Mouse (Mus musculus): Measurements from ENCODE around the gene Sag. TPM values are rescaled to one million over a fixed set of nuclear protein-coding genes. Genes with fewer than 3 reads are reported as not detected.
A peak's percentile ranks its signal among the peaks of the same experiment; 100 is the strongest.

The Sag gene
- total RNA-seq (2021) = under 1 TPM; 0.16 to 0.43 TPM
- polyA plus RNA-seq (2012; rRNA removed) = 0.47 and 0.57 TPM in 2 replicates
- long read RNA-seq = 0 reads

DNA sequence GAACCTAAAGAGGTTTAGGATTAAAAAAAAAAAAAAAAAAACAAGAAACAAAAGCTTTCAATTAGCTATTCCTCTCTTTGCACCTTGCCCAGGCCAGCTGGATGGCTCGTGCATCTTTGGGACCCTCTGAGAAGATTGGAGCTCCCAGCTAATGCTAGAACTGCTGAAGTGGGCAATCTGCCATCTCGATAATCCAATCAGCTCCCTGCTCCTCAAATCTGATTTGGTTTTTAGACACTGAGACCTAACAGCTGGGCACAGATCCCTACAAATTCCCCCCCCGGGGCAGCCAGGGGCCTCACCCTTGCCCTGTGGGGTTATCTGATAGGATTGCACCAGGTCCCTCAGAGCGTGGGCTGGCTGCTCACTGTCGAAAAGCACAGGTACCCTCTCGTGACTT lies at the start of gene Sag:
Sag (plus strand) TSS at position 105 of the 400 bp plus-strand sequence.
- Histone ChIP-seq H3K79me2 (replicated peaks; ENCODE audit: control insufficient read depth, insufficient read depth, low read length) (no peaks in the 10 kb centered on the region), H3K4me1 (ENCODE audit: control insufficient read depth, insufficient read depth, low read length) (no peaks in the 10 kb centered on the region), H3K27me3 (ENCODE audit: control insufficient read depth, insufficient read depth, low read length) (no peaks in the 10 kb centered on the region), H3K36me3 (ENCODE audit: control insufficient read depth, insufficient read depth, low read length) (no peaks in the 10 kb centered on the region), H3K4me3 (no peak within 1 kb of the TSS), H3K9ac (ENCODE audit: low read depth, low read length) (no peak within 1 kb of the TSS), H3K27ac (no peak within 1 kb of the TSS)
- TF ChIP-seq CTCF (IDR thresholded peaks at IDR 0.05) = no peak
- TF ChIP-seq POLR2A (IDR thresholded peaks at IDR 0.05; ENCODE audit: insufficient read depth, low read depth, low read length) = no peak
- TF ChIP-seq EP300 (IDR thresholded peaks at IDR 0.05; ENCODE audit: insufficient read depth, low read depth, low read length) = no peak
- intact Hi-C loops (cut with DNase I) = no loop called here
- no peak for DNase-seq
- WGBS = 70% methylated on average over 6 of the region's 6 CpGs

DNA sequence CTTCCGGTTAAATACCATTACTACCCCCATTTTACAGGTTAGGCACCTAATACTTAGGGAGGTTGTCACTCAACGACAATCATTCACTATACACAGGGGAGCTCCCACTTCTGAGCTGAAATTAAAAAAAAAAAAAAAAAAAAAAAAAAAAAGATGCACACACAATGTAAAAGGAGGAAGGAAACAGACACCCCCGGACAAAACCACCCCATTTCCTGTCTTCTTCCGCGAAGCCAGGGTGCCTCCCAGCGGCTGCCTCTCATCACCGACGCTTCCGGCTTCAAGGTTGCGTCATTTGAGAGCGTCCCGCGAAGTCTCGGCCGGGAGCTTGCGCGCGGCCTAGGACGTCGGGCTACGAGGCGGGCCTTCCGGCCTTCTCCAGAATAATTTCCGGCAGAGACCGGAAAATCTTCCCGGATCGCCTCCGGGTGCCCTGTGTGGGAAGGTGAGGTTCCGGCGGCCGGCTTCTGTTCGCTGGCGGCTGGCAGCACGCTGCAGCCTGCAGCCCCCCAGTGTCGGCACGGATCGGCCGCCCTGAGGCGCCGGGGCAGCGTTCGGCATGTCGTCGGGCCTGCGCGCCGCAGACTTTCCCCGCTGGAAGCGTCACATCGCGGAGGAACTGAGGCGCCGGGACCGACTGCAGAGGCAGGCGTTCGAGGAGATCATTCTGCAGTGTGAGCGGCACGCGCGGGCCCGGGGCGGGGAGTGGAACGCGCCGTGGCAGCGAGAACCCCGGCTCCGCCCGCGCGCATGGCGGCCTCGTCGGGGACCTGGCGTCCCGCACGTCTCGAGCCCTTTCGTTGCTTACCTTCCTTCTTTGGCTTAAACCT lies 47.6 kb upstream of the Sag start, which contains the start of gene Atg16l1:
Atg16l1 (plus strand) TSS at position 230 of the 830 bp plus-strand sequence.
- WGBS = under 1% methylated on average over 79 of the region's 79 CpGs
- intact Hi-C loops (cut with DNase I) = loop anchor here (2.0 to 5.0 kb wide), 2 partner anchors 59 to 309 kb away; no protein-coding TSS in a partner anchor
- Histone ChIP-seq H3K9ac (ENCODE audit: low read depth, low read length) (peak within 1 kb of the TSS; percentile 98), H3K36me3 (ENCODE audit: control insufficient read depth, insufficient read depth, low read length) (peaks cover 10% of the 10 kb centered on the region), H3K4me1 (ENCODE audit: control insufficient read depth, insufficient read depth, low read length) (peaks cover 8% of the 10 kb centered on the region), H3K4me3 (peak within 1 kb of the TSS; percentile 99), H3K27me3 (ENCODE audit: control insufficient read depth, insufficient read depth, low read length) (no peaks in the 10 kb centered on the region), H3K79me2 (replicated peaks; ENCODE audit: control insufficient read depth, insufficient read depth, low read length) (peaks cover 1% of the 10 kb centered on the region), H3K27ac (peak within 1 kb of the TSS; percentile 94)
- peak; percentile 95 to 97 for DNase-seq
- peak; percentile 83; the same call in 1 of the 2 replicates for TF ChIP-seq EP300 (IDR thresholded peaks at IDR 0.05; ENCODE audit: insufficient read depth, low read depth, low read length)
- TF ChIP-seq POLR2A (IDR thresholded peaks at IDR 0.05; ENCODE audit: insufficient read depth, low read depth, low read length) = peak; percentile 70
- peak; percentile 69 for TF ChIP-seq CTCF (IDR thresholded peaks at IDR 0.05)

GRCm38 (mm10) chr1:87763821-87764220 lies 39.7 kb upstream of the Sag start:
- H3K27me3 ChIP-seq (ENCODE audit: control insufficient read depth, insufficient read depth, low read length) = no peaks in the 10 kb centered on the region

GRCm38 (mm10) chr1:87765741-87766140 lies 37.7 kb upstream of the Sag start:
- TF ChIP-seq POLR2A (IDR thresholded peaks at IDR 0.05; ENCODE audit: insufficient read depth, low read depth, low read length) = no peak
- TF ChIP-seq CTCF (IDR thresholded peaks at IDR 0.05) = no peak
- TF ChIP-seq EP300 (IDR thresholded peaks at IDR 0.05; ENCODE audit: insufficient read depth, low read depth, low read length) = no peak
- no peak overlapping the region for H3K27ac ChIP-seq
- no peak overlapping the region for H3K4me3 ChIP-seq
- intact Hi-C loops (cut with DNase I) = loop anchor here (5.0 kb wide), 1 partner anchor 157 kb away; no protein-coding TSS in a partner anchor
- WGBS = 90% methylated on average over 2 of the region's 2 CpGs
- H3K79me2 ChIP-seq (replicated peaks; ENCODE audit: control insufficient read depth, insufficient read depth, low read length) = no peaks in the 10 kb centered on the region
- no peak overlapping the region for H3K9ac ChIP-seq (ENCODE audit: low read depth, low read length)
- peaks cover 5% of the 10 kb centered on the region for H3K36me3 ChIP-seq (ENCODE audit: control insufficient read depth, insufficient read depth, low read length)
- no peaks in the 10 kb centered on the region for H3K4me1 ChIP-seq (ENCODE audit: control insufficient read depth, insufficient read depth, low read length)
- DNase-seq = no peak
- no peaks in the 10 kb centered on the region for H3K27me3 ChIP-seq (ENCODE audit: control insufficient read depth, insufficient read depth, low read length)

More at GRCm38 (mm10) chr1:87763821-87764220, 39.7 kb upstream of the Sag start:
- Histone ChIP-seq H3K4me3 (no peak overlapping the region), H3K4me1 (ENCODE audit: control insufficient read depth, insufficient read depth, low read length) (no peaks in the 10 kb centered on the region), H3K27ac (no peak overlapping the region), H3K9ac (ENCODE audit: low read depth, low read length) (no peak overlapping the region), H3K79me2 (replicated peaks; ENCODE audit: control insufficient read depth, insufficient read depth, low read length) (no peaks in the 10 kb centered on the region), H3K36me3 (ENCODE audit: control insufficient read depth, insufficient read depth, low read length) (peaks cover 5% of the 10 kb centered on the region)
- TF ChIP-seq POLR2A (IDR thresholded peaks at IDR 0.05; ENCODE audit: insufficient read depth, low read depth, low read length) = no peak
- no peak for TF ChIP-seq CTCF (IDR thresholded peaks at IDR 0.05)
- no peak for TF ChIP-seq EP300 (IDR thresholded peaks at IDR 0.05; ENCODE audit: insufficient read depth, low read depth, low read length)
- WGBS = 89% methylated on average over 3 of the region's 3 CpGs
- intact Hi-C loops (cut with DNase I) = no loop called here
- no peak for DNase-seq

GRCm38 (mm10) chr1:87766233-87766632 lies 37.2 kb upstream of the Sag start:
- Histone ChIP-seq H3K79me2 (replicated peaks; ENCODE audit: control insufficient read depth, insufficient read depth, low read length) (no peaks in the 10 kb centered on the region), H3K4me1 (ENCODE audit: control insufficient read depth, insufficient read depth, low read length) (no peaks in the 10 kb centered on the region), H3K36me3 (ENCODE audit: control insufficient read depth, insufficient read depth, low read length) (peaks cover 5% of the 10 kb centered on the region), H3K9ac (ENCODE audit: low read depth, low read length) (no peak overlapping the region), H3K27ac (no peak overlapping the region), H3K27me3 (ENCODE audit: control insufficient read depth, insufficient read depth, low read length) (no peaks in the 10 kb centered on the region), H3K4me3 (no peak overlapping the region)
- TF ChIP-seq CTCF (IDR thresholded peaks at IDR 0.05) (peak; percentile 86), POLR2A (IDR thresholded peaks at IDR 0.05; ENCODE audit: insufficient read depth, low read depth, low read length) (no peak), EP300 (IDR thresholded peaks at IDR 0.05; ENCODE audit: insufficient read depth, low read depth, low read length) (no peak)
- 88% methylated on average over 3 of the region's 3 CpGs for WGBS
- peak in 1 of 2 experiments; percentile 5 for DNase-seq
- intact Hi-C loops (cut with DNase I) = loop anchor here (5.0 kb wide), 1 partner anchor 156 kb away; no protein-coding TSS in a partner anchor

Measured in heart, adult 2 months (tissue).